Mouse (Mus musculus): ENCODE results near the gene Fibp. TPM values are rescaled to one million over a fixed set of nuclear protein-coding genes. Genes with fewer than 3 reads are reported as not detected.

Fibp gene
- polyA plus RNA-seq, 1 experiment from 2014 or later, result 98.0 TPM

DNA sequence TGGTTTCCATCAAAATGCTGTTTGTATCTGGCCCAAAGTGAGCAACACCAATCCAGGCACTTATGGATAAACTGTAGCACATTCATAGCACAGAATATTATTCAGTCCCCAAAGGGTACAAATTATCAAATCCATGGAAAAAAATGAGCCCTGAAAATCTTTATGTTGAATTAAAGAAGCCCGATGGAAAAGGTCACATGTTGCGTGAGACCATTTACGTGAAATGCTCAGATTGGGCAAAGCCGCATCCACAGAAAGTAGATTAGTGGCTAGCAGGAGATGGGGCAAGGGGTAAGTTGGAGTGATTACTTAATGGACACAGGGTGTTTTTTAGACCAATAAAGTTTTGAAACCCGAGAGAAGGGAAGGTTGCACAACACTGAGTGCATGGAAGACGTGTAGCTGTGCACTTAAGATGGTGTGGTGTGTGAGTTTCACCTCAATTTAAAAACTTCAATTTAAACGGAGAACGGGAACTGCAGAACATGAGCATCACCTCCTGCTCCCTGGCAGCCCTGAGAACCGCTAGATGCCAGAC, 16.0 kb upstream of the Fibp start:
- H3K4me1 ChIP-seq, result peaks cover 22% of the 10 kb centered on the region
- no peak overlapping the region for H3K27ac ChIP-seq (replicated peaks)
- peaks cover 11% of the 10 kb centered on the region; the same call in 1 of the 2 replicates for H3K9me3 ChIP-seq (replicated peaks)
- H3K4me3 ChIP-seq, result no peak overlapping the region
- H3K36me3 ChIP-seq, result no peaks in the 10 kb centered on the region
- DNase-seq (ENCODE audit: low spot score), result no peak
- 72% methylated on average over 9 of the region's 9 CpGs for WGBS
- H3K27me3 ChIP-seq (ENCODE audit: low read depth, poor library complexity, severe bottlenecking), result peaks cover 52% of the 10 kb centered on the region

DNA sequence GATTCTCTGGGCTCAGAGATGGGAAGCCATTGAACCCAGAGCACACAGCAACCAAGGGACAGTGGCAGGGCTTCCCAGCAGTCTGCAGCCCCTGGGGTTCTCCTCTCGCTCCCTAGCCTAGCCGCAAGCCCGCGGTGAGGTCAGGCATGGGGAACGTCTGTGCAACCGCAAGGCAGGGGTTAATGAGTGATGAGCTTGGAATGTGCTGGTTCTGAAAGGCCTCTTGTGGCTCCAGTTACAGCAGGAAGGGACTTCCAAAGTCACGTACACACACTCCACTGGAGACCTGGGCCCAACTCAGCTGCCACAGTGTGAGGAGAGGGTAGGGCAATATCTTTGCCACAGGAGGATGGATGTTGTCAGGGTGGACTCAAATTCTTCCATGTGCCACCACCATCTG, 15.5 kb upstream of the Fibp start:
- Histone ChIP-seq H3K4me1 (peaks cover 22% of the 10 kb centered on the region), H3K9me3 (replicated peaks) (peaks cover 10% of the 10 kb centered on the region; the same call in 1 of the 2 replicates), H3K4me3 (no peak overlapping the region), H3K36me3 (no peaks in the 10 kb centered on the region), H3K27ac (replicated peaks) (no peak overlapping the region), H3K27me3 (ENCODE audit: low read depth, poor library complexity, severe bottlenecking) (peaks cover 57% of the 10 kb centered on the region)
- WGBS, result 48% methylated on average over 7 of the region's 7 CpGs
- DNase-seq (ENCODE audit: low spot score), result no peak

DNA sequence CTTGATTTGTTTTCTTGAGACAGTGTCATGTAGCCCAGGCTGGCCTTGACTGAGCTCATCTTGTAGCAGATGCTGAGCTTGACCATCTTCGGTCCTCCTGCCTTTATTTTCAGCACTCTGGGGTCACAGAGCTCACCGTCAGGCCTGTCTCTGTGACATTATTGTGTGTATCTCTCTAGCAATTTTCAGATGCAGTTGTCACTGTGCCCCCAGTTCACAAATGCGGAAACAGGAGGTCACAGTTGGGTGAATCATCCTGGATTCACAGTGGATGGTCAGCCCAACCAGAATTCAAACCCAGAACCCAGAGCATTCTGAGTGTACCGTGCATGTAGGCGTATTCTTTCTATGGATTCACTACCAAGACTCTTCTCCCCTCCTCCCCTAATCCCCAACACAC, 14.7 kb upstream of the Fibp start:
- whole genome bisulfite sequencing, result 91% methylated on average over 5 of the region's 5 CpGs
- Histone ChIP-seq H3K36me3 (no peaks in the 10 kb centered on the region), H3K27me3 (ENCODE audit: low read depth, poor library complexity, severe bottlenecking) (peaks cover 65% of the 10 kb centered on the region), H3K9me3 (replicated peaks) (0 out of 2 replicates have a peak, but pooled peaks cover 4% of the 10 kb centered on the region), H3K27ac (replicated peaks) (no peak overlapping the region), H3K4me3 (no peak overlapping the region), H3K4me1 (peaks cover 22% of the 10 kb centered on the region)
- no peak for DNase-seq (ENCODE audit: low spot score)

DNA sequence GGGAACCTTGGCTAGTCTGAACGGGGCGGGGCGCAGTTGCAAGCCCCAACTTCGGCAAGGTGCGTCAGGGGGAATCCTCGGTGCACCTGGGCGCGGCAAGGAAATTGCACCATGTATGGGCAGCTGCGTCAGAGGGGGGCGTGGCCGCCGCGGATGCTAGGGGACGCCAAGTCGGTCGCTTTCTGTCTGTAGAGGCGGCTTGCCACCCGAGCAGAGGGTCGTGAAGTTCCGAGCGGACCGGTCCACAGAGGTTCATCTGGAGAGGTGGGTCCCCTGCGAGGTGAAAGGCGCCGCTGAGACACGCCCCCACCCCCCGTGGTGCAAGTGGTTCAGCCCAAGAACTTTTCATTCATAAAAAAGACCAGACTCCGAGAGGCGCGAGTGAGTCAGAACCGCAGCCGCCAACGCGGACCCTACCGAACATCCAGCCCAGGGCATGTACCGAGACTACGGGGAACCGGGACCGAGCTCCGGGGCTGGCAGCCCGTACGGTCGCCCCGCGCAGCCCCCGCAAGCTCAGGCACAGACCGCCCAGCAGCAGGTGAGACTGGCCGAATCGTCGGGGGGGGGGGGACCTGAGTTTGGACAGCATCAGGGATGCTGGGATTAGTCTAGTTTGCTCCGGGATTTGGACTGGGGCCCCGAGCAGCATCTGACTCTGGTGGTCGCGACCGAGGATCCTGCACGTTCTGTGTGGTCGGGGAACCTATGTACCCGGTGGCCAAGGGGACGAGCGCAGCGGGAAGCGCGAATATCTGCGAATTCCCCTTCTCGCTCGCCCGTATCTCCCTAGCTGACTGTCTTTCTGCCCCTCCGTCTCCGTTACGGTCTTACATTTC, 12.7 kb upstream of the Fibp start, which contains the start of gene Fosl1:
Gene Fosl1, plus strand, starts transcription at position 33 of the 839 bp plus-strand sequence.
- under 1% methylated on average over 70 of the region's 70 CpGs for whole genome bisulfite sequencing
- H3K4me3 ChIP-seq, result peak within 1 kb of the TSS; percentile 70

DNA sequence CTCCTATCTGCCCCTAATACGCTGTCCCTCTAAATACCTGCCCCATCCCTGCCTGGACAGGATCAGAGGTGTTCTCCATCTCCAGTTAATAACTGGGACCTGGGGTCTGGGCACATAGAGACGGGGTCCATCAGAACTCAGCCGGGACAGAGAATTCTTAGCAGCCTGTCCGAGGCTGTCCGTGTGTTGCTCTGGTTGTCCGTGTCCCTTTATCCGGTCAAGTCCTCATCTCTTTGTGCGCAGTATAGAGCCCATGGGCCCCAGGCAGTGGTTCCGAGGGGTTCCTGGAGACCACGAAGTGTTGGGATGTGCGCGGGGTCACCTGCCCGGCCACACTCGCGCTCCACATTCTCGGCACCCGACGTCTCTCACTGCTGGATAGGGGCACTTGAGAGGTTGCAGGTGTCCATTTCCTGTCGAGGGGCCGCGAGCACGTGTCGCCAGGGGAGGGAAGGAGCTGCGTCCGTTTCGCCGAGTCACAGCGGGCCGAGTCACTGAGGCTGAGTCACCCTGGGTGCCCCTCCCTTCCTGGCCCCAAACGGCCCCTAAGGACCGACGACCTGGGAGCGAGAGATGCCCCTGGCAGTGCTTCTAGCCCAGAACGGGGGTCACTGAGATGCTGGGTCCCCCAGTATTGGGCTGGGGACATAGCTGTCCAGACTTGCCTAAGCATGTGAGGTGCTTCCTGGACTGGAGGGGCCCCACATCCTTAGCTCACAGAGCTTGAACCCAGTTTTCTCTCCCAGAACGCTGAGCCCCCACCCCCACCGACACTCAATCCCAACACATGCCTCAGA, 11.9 kb upstream of the Fibp start:
- H3K4me3 ChIP-seq, result peak overlapping the region; percentile 70
- DNase-seq (ENCODE audit: low spot score), result peak; percentile 42
- 9% methylated on average over 36 of the region's 36 CpGs for WGBS
- H3K4me1 ChIP-seq, result peaks cover 22% of the 10 kb centered on the region
- H3K27ac ChIP-seq (replicated peaks), result no peak overlapping the region
- H3K9me3 ChIP-seq (replicated peaks), result 0 out of 2 replicates have a peak, but pooled peaks cover 4% of the 10 kb centered on the region
- H3K36me3 ChIP-seq, result no peaks in the 10 kb centered on the region
- peaks cover 78% of the 10 kb centered on the region for H3K27me3 ChIP-seq (ENCODE audit: low read depth, poor library complexity, severe bottlenecking)

More for the DNA sequence above, 12.7 kb upstream of the Fibp start, which contains the start of gene Fosl1:
- H3K4me1 ChIP-seq, result peaks cover 22% of the 10 kb centered on the region
- no peaks in the 10 kb centered on the region for H3K36me3 ChIP-seq
- peak within 1 kb of the TSS; percentile 46; the same call in 1 of the 2 replicates for H3K27ac ChIP-seq (replicated peaks)
- DNase-seq (ENCODE audit: low spot score), result peak; percentile 56
- H3K27me3 ChIP-seq (ENCODE audit: low read depth, poor library complexity, severe bottlenecking), result peaks cover 78% of the 10 kb centered on the region
- H3K9me3 ChIP-seq (replicated peaks), result 0 out of 2 replicates have a peak, but pooled peaks cover 4% of the 10 kb centered on the region

DNA sequence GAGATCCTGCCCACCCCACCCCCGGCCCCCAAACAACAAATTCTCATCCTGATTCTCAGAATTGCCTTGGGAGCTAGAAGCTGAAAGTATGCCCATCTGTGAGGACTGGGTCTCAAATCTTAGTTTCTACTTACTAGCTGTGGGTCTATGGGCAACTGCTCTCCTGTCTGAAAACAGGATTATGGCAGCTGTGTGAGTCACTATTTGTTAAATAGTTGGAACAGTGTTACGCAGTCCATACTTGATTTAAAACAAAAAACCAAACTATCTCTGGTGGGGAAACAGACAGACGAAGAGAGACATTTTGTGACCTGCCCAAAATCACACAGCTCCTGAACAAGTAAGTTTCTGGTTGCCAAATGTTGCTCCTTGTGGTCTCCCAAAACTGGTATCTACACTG, 10.7 kb upstream of the Fibp start:
- Histone ChIP-seq H3K4me3 (no peak overlapping the region), H3K4me1 (peaks cover 22% of the 10 kb centered on the region), H3K36me3 (peaks cover 11% of the 10 kb centered on the region; the same call in 1 of the 2 replicates), H3K9me3 (replicated peaks) (0 out of 2 replicates have a peak, but pooled peaks cover 4% of the 10 kb centered on the region), H3K27me3 (ENCODE audit: low read depth, poor library complexity, severe bottlenecking) (peaks cover 74% of the 10 kb centered on the region), H3K27ac (replicated peaks) (no peak overlapping the region)
- DNase-seq (ENCODE audit: low spot score), result no peak
- 90% methylated on average over 3 of the region's 3 CpGs for WGBS

DNA sequence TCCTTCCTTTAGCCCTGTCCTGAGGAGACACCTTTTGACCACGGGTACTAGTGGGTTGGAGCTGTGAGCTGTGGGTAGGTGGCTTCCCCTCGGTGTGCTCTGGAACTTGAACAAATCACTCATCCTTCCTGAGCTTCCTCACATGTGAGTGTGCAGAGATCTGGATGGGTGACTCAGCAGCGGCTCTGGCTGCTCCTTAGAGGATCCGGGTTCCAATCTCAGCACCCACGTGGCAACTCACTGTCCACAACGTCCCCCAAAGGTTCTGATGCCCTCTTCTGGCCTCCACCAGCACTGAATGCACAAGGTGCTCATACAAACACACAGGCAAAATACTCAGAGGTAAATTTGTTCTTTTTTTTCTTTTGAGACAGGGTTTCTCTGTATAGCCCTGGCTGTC, 8.6 kb upstream of the Fibp start:
- H3K36me3 ChIP-seq, result peaks cover 18% of the 10 kb centered on the region
- peaks cover 58% of the 10 kb centered on the region for H3K27me3 ChIP-seq (ENCODE audit: low read depth, poor library complexity, severe bottlenecking)
- 83% methylated on average over 6 of the region's 6 CpGs for WGBS
- no peak for DNase-seq (ENCODE audit: low spot score)
- no peak overlapping the region for H3K27ac ChIP-seq (replicated peaks)
- H3K4me1 ChIP-seq, result peaks cover 40% of the 10 kb centered on the region
- no peak overlapping the region for H3K4me3 ChIP-seq
- 0 out of 2 replicates have a peak, but pooled peaks cover 4% of the 10 kb centered on the region for H3K9me3 ChIP-seq (replicated peaks)

DNA sequence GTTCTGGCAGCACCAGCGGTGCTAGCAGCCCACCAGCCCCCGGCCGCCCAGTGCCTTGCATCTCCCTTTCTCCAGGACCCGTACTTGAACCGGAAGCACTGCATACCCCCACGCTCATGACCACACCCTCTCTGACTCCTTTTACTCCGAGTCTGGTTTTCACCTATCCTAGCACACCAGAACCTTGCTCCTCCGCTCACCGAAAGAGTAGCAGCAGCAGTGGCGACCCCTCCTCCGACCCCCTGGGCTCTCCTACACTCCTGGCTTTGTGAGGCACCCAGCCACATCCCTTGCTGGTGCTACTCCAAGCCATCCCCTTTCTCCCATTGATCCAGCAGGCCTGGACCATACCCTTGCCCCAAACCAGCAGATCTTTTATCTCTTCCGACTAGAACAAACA, 5.4 kb upstream of the Fibp start:
- H3K36me3 ChIP-seq, result peaks cover 18% of the 10 kb centered on the region
- H3K27ac ChIP-seq (replicated peaks), result no peak overlapping the region
- no peak for DNase-seq (ENCODE audit: low spot score)
- H3K4me3 ChIP-seq, result peak overlapping the region; percentile 68; the same call in 1 of the 2 replicates
- 86% methylated on average over 12 of the region's 12 CpGs for WGBS
- H3K4me1 ChIP-seq, result peaks cover 41% of the 10 kb centered on the region
- H3K9me3 ChIP-seq (replicated peaks), result no peaks in the 10 kb centered on the region
- H3K27me3 ChIP-seq (ENCODE audit: low read depth, poor library complexity, severe bottlenecking), result peaks cover 45% of the 10 kb centered on the region

DNA sequence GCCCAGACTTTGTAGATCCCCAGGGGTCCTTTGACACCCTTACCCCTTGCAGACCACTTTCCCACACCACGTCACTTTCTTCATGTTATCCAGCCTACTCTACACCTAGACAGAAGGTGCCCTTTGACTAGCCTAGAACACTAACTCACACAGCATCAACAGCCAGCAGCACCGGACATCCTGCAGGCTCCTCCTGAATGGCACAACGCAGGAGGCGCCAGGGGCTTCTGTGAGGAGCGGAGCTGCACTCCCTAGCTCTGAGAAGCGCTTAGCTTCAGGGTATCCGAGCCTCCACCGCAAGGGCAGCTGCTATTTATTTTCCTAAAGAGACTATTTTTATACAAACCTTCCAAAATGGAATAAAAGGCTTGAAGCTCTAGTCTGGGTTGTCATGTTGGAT, 4.8 kb upstream of the Fibp start:
- peak overlapping the region; percentile 68 for H3K4me3 ChIP-seq
- H3K9me3 ChIP-seq (replicated peaks), result no peaks in the 10 kb centered on the region
- DNase-seq (ENCODE audit: low spot score), result no peak
- WGBS, result 64% methylated on average over 8 of the region's 8 CpGs
- H3K36me3 ChIP-seq, result peaks cover 18% of the 10 kb centered on the region
- H3K27me3 ChIP-seq (ENCODE audit: low read depth, poor library complexity, severe bottlenecking), result peaks cover 40% of the 10 kb centered on the region
- no peak overlapping the region for H3K27ac ChIP-seq (replicated peaks)
- peaks cover 42% of the 10 kb centered on the region for H3K4me1 ChIP-seq

DNA sequence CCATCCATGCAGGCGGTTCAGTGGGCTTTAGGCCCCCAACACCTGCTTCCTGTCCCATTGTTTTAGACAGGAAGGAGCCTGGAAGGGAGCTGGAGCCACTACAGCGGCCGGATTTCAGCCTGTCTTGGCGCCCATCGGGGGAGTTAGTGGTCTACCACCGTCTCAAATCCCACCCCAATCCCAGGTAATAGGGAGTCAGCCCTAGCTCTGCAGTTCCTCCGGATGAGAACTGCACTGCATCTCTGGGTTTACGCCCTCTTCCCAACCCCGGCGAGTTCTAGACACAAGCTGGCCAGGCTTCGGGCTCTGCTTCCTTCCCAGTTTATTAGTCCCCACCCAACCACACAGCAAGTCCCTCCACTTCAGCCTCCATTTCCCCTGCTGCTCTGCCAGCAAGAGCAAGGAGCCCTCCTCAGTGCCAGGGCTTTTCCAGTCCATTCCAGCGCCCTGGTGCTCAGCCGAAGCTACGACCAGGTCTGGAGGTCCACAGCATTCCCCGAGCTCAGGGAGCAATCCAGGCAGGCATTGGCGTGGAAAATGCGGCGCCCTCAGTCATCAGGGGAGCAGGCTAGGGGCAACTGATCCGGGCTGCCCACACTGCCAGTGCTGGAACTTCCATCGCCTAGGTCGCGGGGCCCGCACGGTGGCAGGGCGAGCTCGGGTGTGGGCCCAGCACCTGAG, 4.0 kb upstream of the Fibp start:
- Histone ChIP-seq H3K27me3 (ENCODE audit: low read depth, poor library complexity, severe bottlenecking) (peaks cover 32% of the 10 kb centered on the region), H3K9me3 (replicated peaks) (no peaks in the 10 kb centered on the region), H3K4me3 (peak overlapping the region; percentile 68), H3K36me3 (peaks cover 18% of the 10 kb centered on the region), H3K4me1 (peaks cover 49% of the 10 kb centered on the region), H3K27ac (replicated peaks) (peak overlapping the region; percentile 91)
- DNase-seq (ENCODE audit: low spot score), result peak; percentile 52
- 5% methylated on average over 26 of the region's 26 CpGs for WGBS

DNA sequence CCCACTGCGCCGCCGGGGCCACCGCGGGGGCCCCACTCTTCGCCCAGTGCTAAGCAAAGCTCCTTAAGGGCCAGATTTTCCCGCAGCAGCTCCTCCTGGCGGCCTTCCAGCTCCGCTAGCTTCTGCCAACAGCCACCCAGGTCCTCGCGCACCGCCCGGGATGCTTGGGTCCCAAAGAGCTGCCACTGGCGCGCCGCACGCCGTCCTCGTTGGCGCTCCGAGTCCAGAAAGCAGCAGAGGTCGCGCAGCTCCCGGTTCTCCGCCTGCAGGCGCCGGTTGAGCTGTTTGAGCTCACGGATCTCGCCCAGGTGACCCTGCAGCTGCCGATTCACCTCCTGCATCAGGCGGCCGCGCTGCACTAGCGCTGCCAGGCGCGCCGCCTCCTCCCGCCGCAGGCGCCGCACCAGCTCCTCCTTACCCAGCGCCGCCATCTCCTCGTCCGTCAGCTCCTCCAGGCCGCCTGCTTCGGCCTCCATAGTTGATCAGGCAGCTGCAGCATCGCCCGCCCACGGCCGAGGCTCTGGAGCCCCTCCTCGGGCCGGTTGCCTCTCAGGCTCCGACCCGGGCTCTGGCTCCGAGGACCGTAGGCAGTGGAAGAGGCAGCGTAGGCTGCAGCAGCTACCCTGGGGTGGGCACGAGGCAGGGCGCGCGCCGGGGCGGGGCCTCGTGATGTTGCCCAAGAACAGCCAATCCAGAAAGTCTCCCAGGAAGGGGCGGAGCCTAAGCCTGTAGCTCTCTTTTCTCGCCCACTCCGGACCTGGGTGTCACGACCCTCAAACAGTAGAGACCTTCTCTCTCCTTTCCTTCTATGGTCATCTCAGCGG, 3.3 kb upstream of the Fibp start:
- H3K4me1 ChIP-seq, result peaks cover 54% of the 10 kb centered on the region
- WGBS, result under 1% methylated on average over 70 of the region's 70 CpGs

More for the DNA sequence above, 3.3 kb upstream of the Fibp start:
- H3K27me3 ChIP-seq (ENCODE audit: low read depth, poor library complexity, severe bottlenecking), result peaks cover 25% of the 10 kb centered on the region
- peak overlapping the region; percentile 68 for H3K4me3 ChIP-seq
- no peaks in the 10 kb centered on the region for H3K9me3 ChIP-seq (replicated peaks)
- peak overlapping the region; percentile 91 for H3K27ac ChIP-seq (replicated peaks)
- DNase-seq (ENCODE audit: low spot score), result peak; percentile 95
- peaks cover 21% of the 10 kb centered on the region for H3K36me3 ChIP-seq
